Mouse (Mus musculus) neural tube, embryonic 15.5 days (tissue): ENCODE data around the gene Prp2. TPM values are rescaled to one million over a fixed set of nuclear protein-coding genes. Genes with fewer than 3 reads are reported as not detected.
"Not testable (repeated sequence)": the region's sequence is repeated elsewhere in the genome, so short reads cannot be mapped to it uniquely, and the experiment has no call there.

Experiments used
- ATAC-seq: fragments of 200-750 bp; cut with Nextera tagmentation; 2 replicates; pipeline ENCODE4 v1.8.0; 2017; ENCODE audit warnings: mild to moderate bottlenecking, moderate TSS enrichment, moderate library complexity; ENCODE audit not compliant: low FRiP score
- H3K27ac ChIP-seq: fragments of 300-500 bp; sonication (generic); replicated peaks from 2 replicates; pipeline ENCODE4 v1.5.1; 2015; ENCODE audit warnings: mild to moderate bottlenecking, inconsistent platforms
- H3K27me3 ChIP-seq: fragments of 300-500 bp; sonication (generic); replicated peaks from 2 replicates; pipeline ENCODE4 v1.6.1; 2015; ENCODE audit warnings: inconsistent platforms
- H3K36me3 ChIP-seq: fragments of 300-500 bp; sonication (generic); 2 replicates; pipeline ENCODE4 v1.6.1; 2015; ENCODE audit warnings: inconsistent platforms
- H3K4me1 ChIP-seq: fragments of 300-500 bp; sonication (generic); 2 replicates; pipeline ENCODE4 v1.6.1; 2015; ENCODE audit warnings: inconsistent platforms
- H3K4me2 ChIP-seq: fragments of 300-500 bp; sonication (generic); 2 replicates; pipeline ENCODE4 v1.6.1; 2015; ENCODE audit warnings: inconsistent platforms, mild to moderate bottlenecking, moderate library complexity
- H3K4me3 ChIP-seq: fragments of 300-500 bp; sonication (generic); replicated peaks from 2 replicates; pipeline ENCODE4 v1.5.1; 2015; ENCODE audit warnings: mild to moderate bottlenecking, inconsistent platforms
- H3K9ac ChIP-seq: fragments of 300-500 bp; sonication (generic); replicated peaks from 2 replicates; pipeline ENCODE4 v1.6.1; 2015; ENCODE audit warnings: mild to moderate bottlenecking, inconsistent platforms
- H3K9me3 ChIP-seq: fragments of 300-500 bp; sonication (generic); replicated peaks from 2 replicates; pipeline ENCODE4 v1.6.1; 2016; ENCODE audit warnings: inconsistent platforms
- WGBS: fragments of 180-500 bp; shearing (Covaris S2); methylation state at CpG from one replicate; pipeline ENCODE4 v1.1.7; 2015; ENCODE audit warnings: mixed read lengths; 5-methylcytosine and 5-hydroxymethylcytosine counted together
- polyA plus RNA-seq: library from polyadenylated mRNA; unstranded; fragments of >200 nt; fragmentation: Nextera tagmentation; extraction: Ambion mirVana; gene quantifications from 2 replicates; pipeline ENCODE4 v1.2.1, GENCODE M21; 2015

Gene Prp2
- not detected in 2 replicates for polyA plus RNA-seq

DNA sequence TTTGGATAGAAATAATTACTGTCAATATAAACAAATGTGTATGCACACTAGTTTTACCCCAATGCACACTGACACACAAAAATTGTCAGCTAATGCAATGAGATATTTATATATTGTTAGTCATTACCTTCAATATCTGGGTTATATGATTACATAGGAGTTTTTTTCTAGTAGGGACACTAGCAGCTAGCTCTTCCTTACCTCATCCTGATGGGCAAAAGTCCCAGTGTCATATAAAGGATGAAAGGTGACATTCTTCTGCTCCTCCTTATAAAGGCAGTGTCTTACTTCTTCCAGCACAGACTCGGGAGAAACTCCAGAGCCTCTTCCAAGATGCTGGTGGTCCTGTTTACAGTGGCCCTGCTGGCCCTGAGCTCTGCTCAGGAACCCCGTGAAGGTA is at the start of gene Prp2:
TSS of gene Prp2 (plus strand) at position 301 of the 400 bp plus-strand sequence.
- H3K27ac ChIP-seq, ATAC-seq, H3K9me3 ChIP-seq, H3K9ac ChIP-seq, H3K27me3 ChIP-seq, H3K36me3 ChIP-seq, H3K4me1 ChIP-seq, H3K4me3 ChIP-seq, H3K4me2 ChIP-seq: not testable (repeated sequence)
- WGBS = 67% methylated on average over 2 of the region's 2 CpGs

DNA sequence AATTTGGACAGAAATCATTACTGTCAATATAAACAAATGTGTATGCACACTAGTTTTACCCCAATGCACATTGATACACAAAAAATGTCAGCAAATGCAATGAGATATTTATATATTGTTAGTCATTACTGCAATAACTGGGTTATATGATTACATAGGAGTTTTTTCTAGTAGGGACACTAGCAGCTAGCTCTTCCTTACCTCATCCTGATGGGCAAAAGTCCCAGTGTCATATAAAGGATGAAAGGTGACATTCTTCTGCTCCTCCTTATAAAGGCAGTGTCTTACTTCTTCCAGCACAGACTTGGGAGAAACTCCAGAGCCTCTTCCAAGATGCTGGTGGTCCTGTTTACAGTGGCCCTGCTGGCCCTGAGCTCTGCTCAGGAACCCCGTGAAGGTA is 26.2 kb upstream of the Prp2 start, which contains the start of gene Prh1:
TSS of gene Prh1 (plus strand) at position 301 of the 400 bp plus-strand sequence.
- not testable (repeated sequence) for H3K27ac ChIP-seq, ATAC-seq
- WGBS = 76% methylated on average over 1 of the region's 1 CpGs

DNA sequence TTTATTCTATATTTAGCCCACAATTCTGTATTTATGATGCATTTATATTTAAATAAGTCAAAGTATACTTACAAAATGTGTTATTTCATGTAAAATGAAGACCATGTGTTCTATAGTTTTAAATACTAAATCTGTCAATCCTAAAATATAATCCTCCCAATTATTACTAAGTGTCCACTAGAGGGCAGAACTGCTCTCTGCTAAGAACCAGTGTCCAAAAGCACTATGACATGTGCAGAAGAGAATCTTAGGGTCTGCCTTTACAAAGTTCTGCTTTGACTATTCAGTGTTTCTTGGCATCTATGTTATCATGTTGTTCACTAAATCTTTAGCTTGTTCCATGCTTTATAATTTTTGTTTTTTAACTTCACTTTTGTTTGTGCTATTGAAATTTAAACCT is 53.7 kb downstream of the Prp2 start:
- Histone ChIP-seq H3K9me3 (no peaks in the 10 kb centered on the region), H3K9ac (no peak overlapping the region), H3K27me3 (no peaks in the 10 kb centered on the region), H3K36me3 (no peaks in the 10 kb centered on the region), H3K4me3 (no peak overlapping the region), H3K4me1 (no peaks in the 10 kb centered on the region), H3K27ac (no peak overlapping the region), H3K4me2 (no peak overlapping the region)
- ATAC-seq = no peak

More for the DNA sequence above, 26.2 kb upstream of the Prp2 start, which contains the start of gene Prh1:
- not testable (repeated sequence) for H3K9me3 ChIP-seq, H3K4me1 ChIP-seq, H3K9ac ChIP-seq, H3K4me2 ChIP-seq, H3K27me3 ChIP-seq, H3K4me3 ChIP-seq, H3K36me3 ChIP-seq

Other genes with a start within 250 kb of the Prp2 start
- gene Gm8882, start 231.8 kb upstream of the Prp2 start, polyA plus RNA-seq = not detected in 2 replicates
- gene Prh1, start 26.1 kb upstream of the Prp2 start, polyA plus RNA-seq = not detected in 2 replicates
- gene A630073D07Rik, start 55.6 kb downstream of the Prp2 start, polyA plus RNA-seq = not detected in 2 replicates
- gene Tas2r120, start 61.0 kb downstream of the Prp2 start, polyA plus RNA-seq = not detected in 2 replicates
- gene Tas2r121, start 105.1 kb downstream of the Prp2 start, polyA plus RNA-seq = not detected in 2 replicates
- not detected in 2 replicates for gene Tas2r122, start 116.0 kb downstream of the Prp2 start, polyA plus RNA-seq
- not detected in 2 replicates for gene Tas2r115, start 142.1 kb downstream of the Prp2 start, polyA plus RNA-seq
- not detected in 2 replicates for gene Tas2r124, start 158.8 kb downstream of the Prp2 start, polyA plus RNA-seq
- not detected in 2 replicates for gene Tas2r102, start 166.2 kb downstream of the Prp2 start, polyA plus RNA-seq
- not detected in 2 replicates for gene Tas2r136, start 182.2 kb downstream of the Prp2 start, polyA plus RNA-seq
- gene Tas2r117, start 206.9 kb downstream of the Prp2 start, polyA plus RNA-seq = not detected in 2 replicates